Mouse (Mus musculus): ENCODE measurements around the gene Ntsr1. TPM values are rescaled to one million over a fixed set of nuclear protein-coding genes. Genes with fewer than 3 reads are reported as not detected.

The Ntsr1 gene
- total RNA-seq, 2 experiments from 2014 or later, result 0.10 to 0.13 TPM

DNA sequence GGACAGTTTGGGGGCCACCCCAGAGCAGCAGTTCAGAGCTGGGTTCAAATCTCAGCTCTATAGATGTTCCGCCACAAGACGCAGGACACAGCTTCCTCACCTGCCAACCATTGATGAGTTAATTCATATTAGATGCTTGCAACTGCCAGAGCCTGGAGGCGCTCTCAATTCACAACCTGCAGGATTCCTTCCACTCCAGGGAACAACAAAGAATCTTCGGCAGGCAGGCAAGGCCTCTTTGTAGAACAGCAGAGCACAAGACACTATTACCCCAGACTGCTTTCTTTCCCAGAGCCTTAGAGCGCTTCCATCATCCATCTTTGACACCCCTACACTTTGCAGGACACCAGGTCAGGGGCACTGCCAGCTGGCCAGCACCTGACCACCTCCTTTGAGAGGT is 6.5 kb downstream of the Ntsr1 start:
- DNase-seq (ENCODE audit: low spot score in 2 of 2), result no peak

DNA sequence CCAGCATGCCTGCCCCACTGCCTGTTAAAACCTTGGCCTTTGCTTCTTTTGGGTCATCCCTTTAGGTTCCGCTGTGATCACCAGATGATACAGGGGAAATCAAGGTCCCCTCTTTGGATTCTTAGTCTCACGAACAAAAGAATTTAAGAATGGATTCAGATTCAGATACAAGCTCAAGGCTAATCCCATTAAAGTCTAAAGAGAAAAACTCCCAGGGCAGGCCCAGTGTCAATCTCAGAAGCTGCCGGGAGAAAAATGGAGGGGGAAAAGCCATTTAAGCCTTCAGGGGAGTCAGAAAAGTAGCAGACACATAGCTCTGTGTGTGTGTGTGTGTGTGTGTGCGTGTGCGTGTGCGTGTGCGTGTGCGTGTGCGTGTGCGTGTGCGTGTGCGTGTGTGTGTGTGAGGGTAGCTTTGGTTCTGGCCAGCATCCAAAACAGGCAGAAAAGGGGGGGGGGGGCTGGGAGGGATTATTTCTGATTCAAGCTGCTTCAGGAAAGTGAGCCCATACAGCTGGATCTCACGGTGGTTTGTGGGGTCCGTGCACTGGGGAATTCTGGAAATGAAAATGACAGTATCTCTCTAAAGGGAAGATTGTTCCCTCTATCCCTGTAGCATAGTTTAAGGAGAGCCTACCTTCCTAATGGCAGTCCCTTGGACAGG is 8.8 kb downstream of the Ntsr1 start:
- no peak for DNase-seq (ENCODE audit: low spot score in 2 of 2)

DNA sequence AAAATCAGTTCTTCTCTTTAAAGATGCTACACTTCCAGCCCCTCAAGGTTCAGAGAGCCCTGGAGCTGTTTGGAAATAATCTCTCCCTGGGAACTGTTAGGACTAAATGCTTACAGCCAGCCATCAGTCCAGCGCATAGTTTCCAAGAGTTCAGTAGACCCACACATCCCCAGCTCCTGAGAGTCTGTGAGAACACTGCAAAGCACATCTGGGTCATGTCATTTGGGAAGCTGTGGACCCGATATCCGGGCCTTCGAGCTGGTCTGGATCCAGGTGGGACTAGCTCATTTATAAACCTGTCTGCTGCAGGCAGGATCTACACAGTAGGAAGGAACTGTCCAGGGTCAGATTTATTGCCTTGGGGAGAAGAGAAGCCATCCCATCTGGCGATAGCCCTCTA is 11.1 kb downstream of the Ntsr1 start:
- no peak for DNase-seq (ENCODE audit: low spot score in 2 of 2)

DNA sequence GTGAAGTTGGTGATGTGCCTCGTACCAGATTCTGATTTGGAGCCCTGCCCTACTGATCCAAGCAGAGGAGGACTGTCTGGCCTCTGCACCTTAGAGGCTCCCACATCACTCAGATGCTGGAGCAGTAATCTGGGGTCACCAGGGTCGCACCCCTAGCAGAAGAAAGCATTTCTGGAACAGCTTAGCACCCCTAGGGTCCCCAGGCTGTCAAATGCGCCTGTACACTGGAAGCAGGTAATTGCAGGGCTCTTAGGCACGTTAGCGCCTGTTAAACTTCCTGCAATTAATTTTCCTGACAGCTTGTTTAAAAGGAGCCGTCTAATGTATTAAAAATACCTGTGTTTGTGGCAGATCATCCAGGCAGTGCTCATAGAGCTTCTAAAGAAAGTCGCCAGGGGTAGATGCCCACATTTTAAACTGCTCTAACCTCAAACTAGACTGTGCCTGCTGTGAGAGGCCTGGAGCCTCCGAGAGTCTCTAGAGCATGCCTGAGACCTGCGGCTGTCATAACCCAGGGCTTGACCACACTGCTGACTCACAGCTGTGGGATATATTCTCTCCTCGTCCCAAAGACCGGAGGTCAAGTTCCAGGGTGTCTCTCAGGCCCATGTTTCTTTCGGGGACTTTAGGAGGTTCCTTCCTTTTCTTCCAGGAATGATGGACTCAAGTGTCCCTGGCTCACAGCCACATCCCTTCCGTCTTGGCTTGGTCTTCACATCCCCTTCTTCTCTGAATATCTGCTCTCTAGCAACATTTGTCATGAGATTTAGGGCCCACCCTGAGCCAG is 12.3 kb downstream of the Ntsr1 start:
- no peak for DNase-seq (ENCODE audit: low spot score in 2 of 2)

DNA sequence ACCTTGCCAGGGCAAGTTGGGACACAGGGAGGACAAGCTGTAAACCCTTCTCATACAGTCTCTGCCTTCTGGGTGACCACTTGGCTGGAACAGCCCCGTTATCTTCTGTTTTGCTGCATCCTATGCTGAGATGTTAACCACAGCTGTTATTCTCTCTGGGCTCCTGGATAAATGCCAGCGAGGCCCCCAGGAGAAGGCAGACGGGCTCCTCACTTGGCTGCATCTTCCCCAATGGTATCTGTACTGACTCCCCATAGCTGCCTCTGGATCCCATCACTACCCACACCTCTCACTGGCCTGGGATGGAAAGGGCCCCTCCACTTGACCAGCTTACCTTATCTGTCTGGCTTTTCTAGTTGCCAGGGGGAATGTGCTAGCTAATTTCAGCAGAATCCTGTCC is 13.2 kb downstream of the Ntsr1 start:
- DNase-seq (ENCODE audit: low spot score in 2 of 2), result no peak

DNA sequence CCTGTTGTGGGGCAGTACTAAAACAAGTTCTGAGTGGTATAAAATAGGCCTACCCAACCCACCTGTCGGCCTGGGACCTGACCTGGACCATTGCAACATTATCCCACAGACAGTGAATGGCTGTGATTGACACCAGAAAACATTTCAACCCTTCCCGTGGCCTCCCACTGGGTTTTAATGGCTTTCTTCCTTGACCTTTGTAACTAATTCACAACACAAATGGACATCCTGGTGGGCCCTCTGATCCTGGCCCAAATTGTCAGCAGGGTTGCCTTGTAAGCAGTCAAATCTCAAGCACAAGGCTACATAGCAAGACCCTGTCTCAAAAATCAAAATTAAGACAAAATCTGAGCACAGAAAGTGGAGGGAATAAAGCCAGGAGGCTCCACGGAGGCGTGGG is 14.1 kb downstream of the Ntsr1 start:
- no peak for DNase-seq (ENCODE audit: low spot score in 2 of 2)

DNA sequence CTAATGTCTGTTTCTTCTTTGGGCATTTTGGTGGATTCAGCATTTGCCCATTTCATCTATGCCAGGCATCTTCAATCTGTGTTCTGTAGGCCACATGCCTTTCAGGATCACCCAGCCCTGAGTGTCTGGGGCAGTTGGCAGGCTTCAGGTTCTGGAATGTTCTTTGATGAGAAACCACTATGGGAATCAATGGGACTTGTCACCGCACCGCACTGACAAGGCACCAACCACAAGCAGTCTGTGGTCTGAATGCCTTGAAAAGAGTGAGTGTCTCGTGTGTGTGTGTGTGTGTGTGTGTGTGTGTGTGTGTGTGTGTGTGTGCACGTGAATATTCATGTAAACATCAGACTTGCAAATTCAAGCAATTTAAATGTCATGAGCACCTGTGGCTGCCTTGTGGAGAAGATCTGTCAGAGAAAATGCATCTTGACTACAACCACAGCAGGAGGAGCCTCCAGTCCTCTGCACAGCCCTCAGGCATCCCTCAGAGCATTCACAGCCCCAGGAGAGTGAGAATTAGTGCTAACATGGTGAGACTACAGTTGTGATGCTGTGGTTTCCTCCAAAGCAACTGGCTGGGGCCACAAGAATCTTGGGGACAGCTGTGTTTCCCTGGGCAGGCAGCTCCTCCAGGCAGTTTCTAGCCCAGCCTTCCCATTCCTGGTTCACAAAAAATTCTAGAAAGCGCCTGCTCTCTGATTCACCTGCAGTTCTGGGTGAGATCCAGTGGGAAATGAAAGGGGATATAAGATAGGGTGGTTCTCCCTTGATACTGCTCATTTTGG is 21.9 kb downstream of the Ntsr1 start:
- no peak for DNase-seq (ENCODE audit: low spot score in 2 of 2)

DNA sequence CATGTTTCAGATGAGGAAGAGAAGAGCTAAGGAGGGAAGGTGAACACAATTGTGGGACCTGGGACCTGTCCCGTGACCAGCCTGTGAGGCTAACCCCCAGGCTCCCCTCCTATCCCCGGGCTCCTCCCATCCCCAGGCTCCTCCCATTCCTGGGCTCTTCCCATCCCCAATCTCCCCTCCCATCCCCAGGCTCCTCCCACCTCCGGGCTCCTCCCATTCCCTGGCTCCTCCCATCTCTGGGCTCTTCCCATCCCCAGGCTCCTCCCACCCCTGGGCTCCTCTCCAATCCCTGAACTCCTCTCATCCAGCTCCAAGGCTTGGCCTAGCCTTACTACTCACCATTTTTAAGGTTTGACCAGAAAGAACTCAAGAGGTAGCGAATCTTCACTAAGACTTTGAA is 23.0 kb downstream of the Ntsr1 start:
- DNase-seq (ENCODE audit: low spot score in 2 of 2), result no peak

DNA sequence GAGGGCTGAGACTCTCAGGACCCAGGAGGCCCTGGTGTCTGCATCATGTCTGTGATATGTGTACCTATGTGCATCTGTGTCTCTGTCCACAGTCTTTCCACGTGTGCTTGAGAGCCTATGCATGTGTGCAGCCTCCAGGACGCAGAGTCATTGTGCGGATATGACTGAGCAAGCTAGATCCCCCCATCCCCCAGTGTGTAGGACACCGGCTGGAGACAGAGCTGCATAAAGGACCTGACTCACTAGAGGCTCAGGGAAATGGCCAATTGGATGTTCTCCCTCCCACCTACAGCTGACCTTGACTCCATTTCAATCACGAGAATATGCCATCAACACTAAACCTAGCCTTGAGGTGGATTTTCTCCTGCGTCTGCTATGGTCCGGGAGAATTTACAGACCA is 27.7 kb downstream of the Ntsr1 start:
- DNase-seq (ENCODE audit: low spot score in 2 of 2), result no peak

DNA sequence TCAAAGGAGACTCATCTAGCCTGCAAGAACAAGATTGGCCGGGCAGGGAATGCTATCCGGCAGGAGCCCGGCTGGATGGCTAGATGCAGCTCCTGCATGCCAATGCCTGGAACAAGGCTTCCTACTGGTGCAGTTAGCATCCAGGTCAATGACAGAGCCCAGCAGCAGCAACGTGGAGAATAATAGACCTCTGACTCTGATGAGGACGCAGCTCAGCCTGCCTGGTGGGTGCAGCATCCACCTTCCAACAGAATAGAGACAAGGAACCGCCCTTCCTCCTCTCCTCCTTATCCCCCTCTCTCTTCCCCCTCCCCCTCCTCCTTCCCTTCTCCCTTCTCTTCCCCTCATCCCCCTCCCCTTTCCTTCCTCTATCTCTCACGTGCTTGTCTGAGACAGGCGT is 28.1 kb downstream of the Ntsr1 start:
- no peak for DNase-seq (ENCODE audit: low spot score in 2 of 2)

DNA sequence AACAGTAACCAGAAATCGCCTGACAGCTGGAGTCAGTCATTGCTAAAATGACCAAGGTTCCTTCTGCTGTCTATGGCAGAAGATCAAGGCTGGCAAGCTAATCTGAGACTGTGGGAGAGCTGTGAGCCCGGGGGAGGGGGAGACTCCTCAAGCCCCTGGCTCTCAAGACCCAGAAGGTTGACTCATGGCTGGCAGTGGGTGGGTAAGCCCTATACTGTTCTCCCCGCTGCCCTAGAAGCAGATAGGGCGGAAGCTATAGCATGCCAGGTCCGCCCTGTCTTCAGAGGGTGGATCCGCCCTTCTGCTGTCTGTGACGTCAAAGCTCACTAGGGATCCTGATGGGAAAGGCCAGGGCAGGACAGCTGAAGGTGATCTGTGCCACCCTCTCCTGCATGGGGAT is 30.4 kb downstream of the Ntsr1 start:
- DNase-seq (ENCODE audit: low spot score in 2 of 2), result no peak

DNA sequence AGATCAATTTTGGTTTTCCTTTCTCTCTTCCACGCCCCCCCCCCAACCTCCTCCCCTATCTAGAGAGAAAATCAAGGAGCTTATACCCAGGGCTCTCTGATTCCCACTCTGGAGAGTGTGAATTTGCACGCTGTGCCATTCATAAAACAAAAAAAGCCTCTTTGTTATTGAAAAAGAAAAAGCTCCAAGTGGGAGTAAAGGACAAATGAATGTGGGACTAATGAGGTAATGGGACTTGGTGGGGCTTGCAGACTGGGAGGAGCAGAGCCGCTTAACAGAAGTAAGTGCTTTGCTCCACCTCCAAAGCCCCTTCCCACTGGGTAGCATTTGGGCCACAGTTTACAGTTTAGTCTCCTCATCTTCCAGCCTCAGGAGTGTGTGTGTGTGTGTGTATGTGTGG is 30.8 kb downstream of the Ntsr1 start:
- DNase-seq (ENCODE audit: low spot score in 2 of 2), result no peak

DNA sequence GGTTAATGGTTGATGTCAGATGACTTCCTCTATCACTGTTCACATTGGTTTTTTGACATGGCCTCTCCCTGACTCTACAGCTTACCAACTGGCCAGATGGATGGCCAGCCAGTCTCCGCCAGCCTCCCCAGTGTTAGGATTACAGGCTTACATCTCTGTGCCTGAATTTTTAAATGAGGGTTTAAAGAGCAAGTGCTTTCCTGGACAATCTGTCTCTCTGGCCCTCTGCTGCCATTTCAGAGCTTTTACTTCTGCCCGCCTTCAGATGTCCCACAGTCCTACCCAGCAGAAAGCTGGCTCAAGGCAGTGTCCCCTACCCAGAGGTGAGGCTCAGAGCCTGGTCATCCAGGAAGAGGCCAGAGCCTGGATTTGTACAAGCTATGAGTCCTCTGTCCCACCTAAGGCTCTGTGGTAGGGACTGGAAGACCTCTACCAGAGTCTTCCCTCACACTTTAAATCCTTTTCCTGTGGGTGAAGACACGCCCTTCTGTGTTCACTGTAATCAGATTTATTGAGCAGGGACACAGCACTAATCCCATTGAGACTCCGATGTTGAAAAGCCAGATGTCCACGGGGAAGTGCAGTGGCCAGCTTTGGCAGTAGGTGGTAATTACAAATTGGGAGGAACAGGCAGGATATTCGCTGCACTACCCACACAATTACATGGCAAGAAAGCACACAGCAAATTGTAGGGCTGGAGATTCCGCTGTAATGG is 32.1 kb downstream of the Ntsr1 start:
- DNase-seq (ENCODE audit: low spot score in 2 of 2), result no peak

DNA sequence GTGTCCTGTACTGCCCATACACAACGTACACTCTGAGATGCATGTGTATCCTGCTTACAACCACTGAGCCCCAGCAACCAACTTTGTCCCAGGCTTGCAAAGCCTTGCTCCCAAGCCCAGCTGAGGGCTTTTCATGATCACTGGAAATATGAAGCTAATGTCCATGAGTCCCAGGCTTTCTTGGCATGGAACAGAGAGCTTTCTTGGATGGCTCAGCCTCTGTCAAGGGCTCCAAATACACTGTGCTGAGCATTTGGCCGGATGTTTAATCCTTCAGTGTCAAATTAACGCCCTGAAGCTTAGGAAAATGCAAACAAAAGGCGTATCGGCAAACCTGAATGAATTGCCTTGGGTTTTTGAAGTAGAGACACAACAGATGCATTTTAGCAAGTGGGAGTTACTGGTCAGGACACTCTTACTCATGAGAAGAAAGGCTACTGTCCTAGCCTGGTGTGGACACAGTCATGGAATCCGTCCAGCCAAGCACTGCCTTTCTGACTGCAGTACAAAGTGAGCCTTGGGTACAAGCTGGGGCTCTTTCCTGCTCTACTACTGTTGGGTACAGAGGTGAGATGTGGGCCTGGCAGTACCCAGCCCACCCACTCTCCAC is 32.7 kb downstream of the Ntsr1 start:
- no peak for DNase-seq (ENCODE audit: low spot score in 2 of 2)

DNA sequence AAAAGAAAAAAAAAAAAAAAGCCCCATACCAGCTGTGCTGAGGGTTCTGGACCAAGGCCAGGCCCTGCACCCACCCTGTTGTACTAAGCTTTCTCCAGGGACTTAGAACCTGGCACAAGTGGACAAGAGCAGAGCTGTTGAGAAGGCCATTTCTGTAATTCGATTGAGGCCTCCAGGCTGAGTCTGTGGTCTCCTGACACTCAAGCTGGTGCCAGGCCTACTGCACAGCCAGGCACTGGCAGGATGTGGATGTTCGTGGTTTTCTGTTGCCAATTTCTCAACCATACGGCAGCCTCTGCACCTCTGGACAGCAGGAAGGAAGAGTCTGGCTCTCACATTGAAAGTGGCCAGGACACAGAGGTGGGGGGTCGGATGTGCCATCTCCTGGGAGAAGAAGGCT is 33.5 kb downstream of the Ntsr1 start:
- DNase-seq (ENCODE audit: low spot score in 2 of 2), result no peak

DNA sequence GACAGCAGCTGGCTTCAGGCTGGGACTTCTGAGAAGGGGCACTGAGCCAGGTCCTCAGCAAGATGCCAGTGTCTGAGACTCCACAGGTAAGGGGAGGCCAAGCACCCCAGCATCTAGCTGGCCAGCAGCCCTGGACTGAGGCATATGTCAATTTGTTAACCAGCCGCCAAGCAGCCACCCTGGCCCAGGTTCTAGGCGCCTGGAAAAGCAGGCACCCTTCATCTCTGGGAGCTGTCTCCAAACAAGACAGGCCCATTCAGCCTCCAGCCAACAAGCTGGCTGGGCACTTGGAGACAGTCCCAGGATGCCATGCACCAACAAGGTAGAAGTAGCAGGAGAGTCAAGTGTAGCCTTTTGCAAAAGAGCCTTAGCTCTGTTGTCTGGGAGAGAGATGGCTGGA is 43.9 kb downstream of the Ntsr1 start:
- DNase-seq (ENCODE audit: low spot score in 2 of 2), result no peak

DNA sequence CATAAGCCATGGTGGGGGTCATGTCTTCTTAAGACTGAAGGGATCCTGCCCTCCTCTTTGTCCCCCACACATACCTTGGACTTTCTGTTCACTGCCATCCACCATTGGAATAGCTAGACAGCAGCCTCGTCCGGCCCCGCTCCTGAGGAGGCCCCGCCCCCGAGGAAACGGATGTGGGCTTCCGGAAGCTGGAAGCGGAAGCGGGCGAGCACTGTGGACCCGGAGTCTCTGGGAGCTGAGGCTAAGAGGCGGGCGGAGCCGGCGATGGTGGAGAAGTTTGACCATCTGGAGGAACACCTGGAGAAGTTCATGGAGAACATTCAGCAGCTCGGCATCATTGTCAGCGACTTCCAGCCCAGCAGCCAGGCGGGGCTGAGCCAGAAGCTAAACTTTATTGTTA is 45.3 kb downstream of the Ntsr1 start:
- no peak for DNase-seq (ENCODE audit: low spot score in 2 of 2)

DNA sequence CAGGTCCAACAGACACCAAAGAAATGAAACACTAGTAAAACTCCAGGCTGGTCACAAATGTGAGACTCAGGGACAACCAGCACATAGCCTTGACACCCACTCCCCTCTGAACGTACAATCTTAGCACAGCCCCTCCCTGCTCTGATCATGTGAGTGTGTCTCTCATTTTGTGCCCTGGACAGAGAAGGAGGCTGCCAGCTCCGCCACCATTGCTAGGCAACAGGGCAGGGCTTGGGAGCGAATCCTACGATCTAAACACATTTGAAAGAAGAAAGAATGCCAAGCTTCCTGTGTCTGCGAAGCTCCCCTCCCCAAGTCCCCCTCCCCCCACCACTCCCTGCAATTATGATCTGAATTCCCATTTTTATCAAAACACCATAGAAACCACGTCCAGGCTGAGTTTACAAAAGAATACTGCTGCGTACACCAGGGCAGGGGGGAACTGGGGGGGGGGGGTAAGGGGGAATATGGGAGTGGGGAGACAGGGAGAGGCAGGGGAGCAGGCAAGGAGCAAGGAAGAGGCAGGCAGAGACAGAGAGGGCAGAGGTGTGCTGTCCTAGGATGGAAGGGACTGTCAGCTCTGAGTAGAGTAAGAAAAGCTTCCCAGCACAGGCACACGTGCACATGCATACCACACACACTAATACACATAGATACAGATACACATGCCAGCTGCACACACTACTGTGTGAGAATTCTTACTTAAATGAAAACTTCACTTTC is 47.8 kb downstream of the Ntsr1 start:
- DNase-seq (ENCODE audit: low spot score in 2 of 2), result no peak

DNA sequence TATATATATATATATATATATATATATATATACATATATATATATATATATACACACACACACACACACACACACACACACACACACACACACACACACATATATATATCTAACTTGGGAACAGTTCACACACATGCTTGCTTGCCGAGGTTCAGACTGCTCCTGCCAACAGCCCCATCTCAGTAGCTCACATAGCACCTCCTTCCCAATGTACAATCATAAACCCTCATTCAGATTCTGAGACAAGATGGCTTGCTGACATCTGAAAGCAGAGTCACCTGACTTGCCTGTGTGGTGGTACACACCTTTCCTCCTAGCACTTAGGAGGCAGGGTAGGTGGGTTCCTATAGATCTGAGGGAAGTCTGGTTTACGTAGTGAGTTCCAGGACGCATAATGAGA is 52.6 kb downstream of the Ntsr1 start:
- DNase-seq (ENCODE audit: low spot score in 2 of 2), result no peak

DNA sequence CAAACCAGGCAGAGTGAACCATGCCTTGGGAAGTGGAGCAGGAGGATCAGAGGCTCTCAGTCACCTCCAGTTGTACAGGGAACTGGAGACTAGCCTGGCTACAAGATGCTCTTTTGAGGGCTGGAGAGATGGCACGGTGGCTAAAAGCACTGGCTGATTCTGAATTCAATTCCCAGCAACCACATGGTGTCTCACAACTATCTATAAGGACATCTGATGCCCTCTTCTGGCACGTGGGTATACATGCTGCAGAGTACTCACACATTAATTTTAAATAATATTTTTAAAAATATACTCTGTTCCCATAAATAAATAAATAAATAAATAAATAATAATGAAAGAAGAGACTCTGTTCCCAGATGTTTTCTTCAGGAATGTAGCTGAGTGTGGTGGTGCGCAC is 55.4 kb downstream of the Ntsr1 start:
- no peak for DNase-seq (ENCODE audit: low spot score in 2 of 2)

DNA sequence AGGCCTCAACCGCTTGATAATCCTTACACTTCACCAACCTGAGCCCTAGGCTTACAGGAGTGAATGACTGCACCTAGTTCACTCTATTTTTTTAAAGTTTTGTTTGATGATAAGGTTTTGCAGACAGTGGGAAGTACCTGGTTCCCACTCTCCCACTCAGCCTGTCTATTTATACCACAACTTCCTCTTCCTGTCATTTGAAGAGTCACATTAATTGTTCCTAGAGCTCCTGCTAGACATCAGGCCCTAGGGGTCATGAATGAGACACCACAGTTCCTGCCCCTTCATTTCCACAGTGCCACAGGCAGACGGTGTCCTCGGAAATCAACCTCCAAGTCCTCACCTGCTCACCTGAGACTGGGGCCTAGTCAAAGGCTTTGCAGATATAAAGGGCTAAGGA is 56.7 kb downstream of the Ntsr1 start:
- DNase-seq (ENCODE audit: low spot score in 2 of 2), result no peak
